Mouse (Mus musculus): ENCODE data around the gene Lclat1.

GRCm38 (mm10) chr17:73062701-73063100 lies 45.1 kb upstream of the Lclat1 start:
- TF ChIP-seq CTCF (IDR thresholded peaks at IDR 0.05), result no peak
- TF ChIP-seq POLR2A (IDR thresholded peaks at IDR 0.05; ENCODE audit: insufficient read depth, low read depth, low read length), result no peak
- no peak for TF ChIP-seq EP300 (IDR thresholded peaks at IDR 0.05; ENCODE audit: insufficient read depth, low read depth, low read length)

Data from heart, adult 2 months (tissue).